Mouse (Mus musculus) ES-Bruce4 (cell line): ENCODE results near the gene Ccdc3. TPM values are rescaled to one million over a fixed set of nuclear protein-coding genes. Genes with fewer than 3 reads are reported as not detected.

Experiments
- H3K27ac ChIP-seq: 2 replicates; pipeline ENCODE4 v1.5.1; 2012; ENCODE audit warnings: low read length, inconsistent platforms; ENCODE audit not compliant: insufficient read depth
- H3K27me3 ChIP-seq: 2 replicates; pipeline ENCODE4 v1.6.1; 2012; ENCODE audit warnings: mild to moderate bottlenecking, low read length, inconsistent platforms; ENCODE audit not compliant: control insufficient read depth, poor library complexity, insufficient read depth, severe bottlenecking
- H3K36me3 ChIP-seq: 2 replicates; pipeline ENCODE4 v1.6.1; 2012; ENCODE audit warnings: inconsistent platforms, mild to moderate bottlenecking, low read length, moderate library complexity; ENCODE audit not compliant: control insufficient read depth, poor library complexity, insufficient read depth, severe bottlenecking
- H3K4me1 ChIP-seq: one replicate; pipeline ENCODE4 v1.8.1; 2011; ENCODE audit warnings: low read length; ENCODE audit not compliant: control insufficient read depth, insufficient read depth
- H3K4me3 ChIP-seq: 2 replicates; pipeline ENCODE4 v1.5.1; 2011; ENCODE audit warnings: low read depth, mild to moderate bottlenecking, low read length
- H3K9ac ChIP-seq: 2 replicates; pipeline ENCODE4 v1.6.1; 2012; ENCODE audit warnings: low read depth, mild to moderate bottlenecking, inconsistent platforms; ENCODE audit not compliant: poor library complexity, severe bottlenecking
- H3K9me3 ChIP-seq: replicated peaks from 2 replicates; pipeline ENCODE4 v1.6.1; 2012; ENCODE audit warnings: mild to moderate bottlenecking, low read length, inconsistent platforms; ENCODE audit not compliant: control insufficient read depth, poor library complexity, insufficient read depth, severe bottlenecking
- CTCF ChIP-seq: IDR thresholded peaks from one replicate; pipeline ENCODE4 v1.8.1; 2011; ENCODE audit warnings: low read depth, low read length
- EP300 ChIP-seq: IDR thresholded peaks from 2 replicates; pipeline ENCODE4 v1.6.1; 2011; ENCODE audit warnings: low read depth, low read length; ENCODE audit not compliant: insufficient read depth
- POLR2A ChIP-seq: IDR thresholded peaks from one replicate; pipeline ENCODE4 v1.8.1; 2011; ENCODE audit warnings: low read length; ENCODE audit not compliant: insufficient read depth
- polyA plus RNA-seq: library from polyadenylated mRNA; stranded (reverse); fragments of >200 nt; gene quantifications from 2 replicates; pipeline ENCODE4 v1.2.4, GENCODE M21; 2011; ENCODE audit warnings: low read depth; ENCODE audit not compliant: missing spikeins, insufficient read depth, insufficient read length

Gene Ccdc3
- polyA plus RNA-seq, 1 experiment = 0.82 TPM

- Histone ChIP-seq H3K9me3 (no peaks in the 10 kb centered on the region), H3K4me1 (no peaks in the 10 kb centered on the region)
Measured at GRCm38 (mm10) chr2:5194701-5195215, 57.2 kb downstream of the Ccdc3 start.

GRCm38 (mm10) chr2:5197486-5197885, 59.9 kb downstream of the Ccdc3 start:
- no peaks in the 10 kb centered on the region for H3K9me3 ChIP-seq
- no peaks in the 10 kb centered on the region for H3K4me1 ChIP-seq
- no peak for TF ChIP-seq EP300
- no peak for TF ChIP-seq CTCF
- no peak for TF ChIP-seq POLR2A
- no peaks in the 10 kb centered on the region for H3K27me3 ChIP-seq
- no peak overlapping the region for H3K27ac ChIP-seq
- H3K4me3 ChIP-seq = no peak overlapping the region
- no peak overlapping the region for H3K9ac ChIP-seq
- no peaks in the 10 kb centered on the region for H3K36me3 ChIP-seq

More at GRCm38 (mm10) chr2:5194701-5195215, 57.2 kb downstream of the Ccdc3 start:
- H3K9ac ChIP-seq = no peak overlapping the region
- H3K27ac ChIP-seq = no peak overlapping the region
- no peaks in the 10 kb centered on the region for H3K36me3 ChIP-seq
- H3K4me3 ChIP-seq = no peak overlapping the region
- H3K27me3 ChIP-seq = no peaks in the 10 kb centered on the region
- no peak for TF ChIP-seq CTCF
- no peak for TF ChIP-seq EP300
- TF ChIP-seq POLR2A = no peak

GRCm38 (mm10) chr2:5199289-5199688, 61.7 kb downstream of the Ccdc3 start:
- Histone ChIP-seq H3K4me1 (no peaks in the 10 kb centered on the region), H3K9me3 (no peaks in the 10 kb centered on the region), H3K27ac (no peak overlapping the region), H3K27me3 (no peaks in the 10 kb centered on the region), H3K36me3 (no peaks in the 10 kb centered on the region), H3K4me3 (no peak overlapping the region), H3K9ac (no peak overlapping the region)
- no peak for TF ChIP-seq POLR2A
- TF ChIP-seq CTCF = no peak
- no peak for TF ChIP-seq EP300

- H3K4me3 ChIP-seq = no peak overlapping the region
- H3K9me3 ChIP-seq = no peaks in the 10 kb centered on the region
- H3K36me3 ChIP-seq = no peaks in the 10 kb centered on the region
- H3K4me1 ChIP-seq = no peaks in the 10 kb centered on the region
- H3K27me3 ChIP-seq = no peaks in the 10 kb centered on the region
- TF ChIP-seq POLR2A (no peak), CTCF (no peak), EP300 (no peak)
- H3K9ac ChIP-seq = no peak overlapping the region
- H3K27ac ChIP-seq = no peak overlapping the region
Measured at GRCm38 (mm10) chr2:5200817-5201364, 63.3 kb downstream of the Ccdc3 start.

GRCm38 (mm10) chr2:5203146-5203545, 65.6 kb downstream of the Ccdc3 start:
- no peak overlapping the region for H3K4me3 ChIP-seq
- no peaks in the 10 kb centered on the region for H3K36me3 ChIP-seq
- H3K27ac ChIP-seq = no peak overlapping the region
- TF ChIP-seq CTCF = no peak
- no peak for TF ChIP-seq POLR2A
- no peak for TF ChIP-seq EP300
- H3K4me1 ChIP-seq = no peaks in the 10 kb centered on the region
- H3K9ac ChIP-seq = no peak overlapping the region
- no peaks in the 10 kb centered on the region for H3K9me3 ChIP-seq
- H3K27me3 ChIP-seq = no peaks in the 10 kb centered on the region

GRCm38 (mm10) chr2:5204941-5205340, 67.4 kb downstream of the Ccdc3 start:
- Histone ChIP-seq H3K4me3 (no peak overlapping the region), H3K9me3 (no peaks in the 10 kb centered on the region), H3K9ac (no peak overlapping the region), H3K4me1 (no peaks in the 10 kb centered on the region), H3K27me3 (no peaks in the 10 kb centered on the region), H3K27ac (no peak overlapping the region), H3K36me3 (no peaks in the 10 kb centered on the region)
- TF ChIP-seq POLR2A = no peak
- no peak for TF ChIP-seq CTCF
- TF ChIP-seq EP300 = no peak
